Comparison of ENCODE assay signal across 28 mouse cellular contexts in the genomic region with DNA sequence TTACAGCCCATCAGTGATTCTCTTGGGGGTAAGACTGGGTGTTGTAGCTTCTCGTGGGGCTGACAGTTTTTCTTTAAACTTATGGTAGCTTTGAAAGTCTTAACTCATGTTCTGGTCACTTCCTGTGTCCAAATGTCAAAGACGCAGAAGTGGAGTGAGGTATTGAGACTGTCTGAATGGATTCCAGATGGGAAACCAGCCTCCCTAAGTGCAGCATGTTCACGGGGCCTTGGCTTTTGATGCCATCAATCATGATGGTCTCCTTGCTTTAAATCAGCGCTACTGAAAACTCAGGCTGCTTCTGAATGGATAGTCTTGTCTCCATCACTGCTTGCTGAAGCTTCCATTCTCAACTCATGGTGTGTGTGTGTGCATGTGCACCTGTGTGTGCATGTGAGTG. TPM values are rescaled to one million over a fixed set of nuclear protein-coding genes. Genes with fewer than 3 reads are reported as not detected.
A peak's percentile ranks its signal among the peaks of the same experiment; 100 is the strongest.
DNase-seq lines count a peak whose midpoint lies in the region; ATAC-seq lines count a peak whose summit lies in the region.
"Had no signal": no experiment of that assay in that cellular context is flagged by ENCODE, and none has a peak within 500 bp of the region (broad histone marks: within the 10 kb centered on the region; RNA-seq: fewer than 3 reads in every experiment).

No protein-coding gene starts in this region.

- ATAC-seq in neural tube, embryonic 15.5 days (ENCODE audit: low FRiP score), result no peak
- ATAC-seq in neural tube, embryonic 11.5 days (ENCODE audit: insufficient read depth, low FRiP score, low TSS enrichment), result no peak
- ATAC-seq: CD4-positive, CD25-positive, alpha-beta regulatory T cell, adult 4 months; forebrain, embryonic 14.5 days; forebrain, embryonic 16.5 days had no signal

- no peak overlapping the region for H3K27ac ChIP-seq in neural tube, embryonic 15.5 days (replicated peaks)
- no peak overlapping the region for H3K27ac ChIP-seq in neural tube, embryonic 11.5 days (ENCODE audit: low read depth, low read length)
- H3K27ac ChIP-seq: embryonic facial prominence, embryonic 13.5 days; embryonic facial prominence, embryonic 15.5 days; forebrain, embryonic 10.5 days; forebrain, embryonic 12.5 days had no signal

- DNase-seq in embryo, embryonic 10 days (ENCODE audit: low spot score), result peak; percentile 52
- DNase-seq in embryo, embryonic 9.5 days (ENCODE audit: extremely low spot score), result no peak
- peak; percentile 35 for DNase-seq in neural tube, embryonic 10.5 days (ENCODE audit: extremely low spot score, low spot score)
- DNase-seq in embryo, embryonic 11 days, result peak; percentile 37
- peak; percentile 11 for DNase-seq in neural tube, embryonic 11.5 days (ENCODE audit: low spot score)
- DNase-seq in testis, postnatal 14 days (ENCODE audit: low spot score), result no peak
- DNase-seq in spleen, postnatal 14 days (ENCODE audit: low spot score in 2 of 2), result no peak
- DNase-seq: adrenal gland, adult 2 months; adrenal gland, postnatal 10 days; adrenal gland, postnatal 25 days; B cell, adult 2 months; cerebellum, adult 11 months; cerebellum, adult 18-20 months; cerebellum, adult 8-10 months; cerebellum, adult 9-11 months; cerebellum, postnatal 14 days; cerebellum, postnatal 36 days had no signal

- H3K4me2 ChIP-seq in neural tube, embryonic 15.5 days, result no peak overlapping the region
- H3K4me2 ChIP-seq in neural tube, embryonic 11.5 days (ENCODE audit: low read depth), result no peak overlapping the region
- H3K4me2 ChIP-seq: embryonic facial prominence, embryonic 13.5 days; embryonic facial prominence, embryonic 15.5 days; forebrain, embryonic 12.5 days had no signal

- no peak overlapping the region for H3K4me3 ChIP-seq in neural tube, embryonic 15.5 days (replicated peaks)
- no peak overlapping the region for H3K4me3 ChIP-seq in neural tube, embryonic 11.5 days (ENCODE audit: low read depth, low read length)
- H3K4me3 ChIP-seq: embryonic facial prominence, embryonic 13.5 days; embryonic facial prominence, embryonic 15.5 days; erythroblast, embryonic 14.5 days; forebrain, embryonic 10.5 days; forebrain, embryonic 12.5 days had no signal

- H3K9ac ChIP-seq in neural tube, embryonic 15.5 days (replicated peaks), result no peak overlapping the region
- H3K9ac ChIP-seq in neural tube, embryonic 11.5 days (ENCODE audit: low read length), result no peak overlapping the region
- H3K9ac ChIP-seq: embryonic facial prominence, embryonic 13.5 days; embryonic facial prominence, embryonic 15.5 days; forebrain, embryonic 12.5 days had no signal

- WGBS in neural tube, embryonic 15.5 days, result 78% methylated on average over 4 of the region's 4 CpGs
- WGBS in neural tube, embryonic 11.5 days, result 55% methylated on average over 4 of the region's 4 CpGs

- no peaks in the 10 kb centered on the region for H3K4me1 ChIP-seq in neural tube, embryonic 15.5 days
- H3K4me1 ChIP-seq in neural tube, embryonic 11.5 days (ENCODE audit: control insufficient read depth, insufficient read depth, low read length), result no peaks in the 10 kb centered on the region
- H3K4me1 ChIP-seq: embryonic facial prominence, embryonic 13.5 days; embryonic facial prominence, embryonic 15.5 days; forebrain, embryonic 10.5 days; forebrain, embryonic 12.5 days had no signal

- no peaks in the 10 kb centered on the region for H3K27me3 ChIP-seq in neural tube, embryonic 15.5 days (replicated peaks)
- no peaks in the 10 kb centered on the region for H3K27me3 ChIP-seq in neural tube, embryonic 11.5 days (ENCODE audit: control insufficient read depth, insufficient read depth, low read length)
- H3K27me3 ChIP-seq: CH12.LX; embryonic facial prominence, embryonic 13.5 days; embryonic facial prominence, embryonic 15.5 days; forebrain, embryonic 12.5 days had no signal

- no peaks in the 10 kb centered on the region for H3K36me3 ChIP-seq in neural tube, embryonic 15.5 days
- no peaks in the 10 kb centered on the region for H3K36me3 ChIP-seq in neural tube, embryonic 11.5 days (ENCODE audit: control insufficient read depth, insufficient read depth, low read length)
- H3K36me3 ChIP-seq: embryonic facial prominence, embryonic 15.5 days had no signal

- no peaks in the 10 kb centered on the region for H3K9me3 ChIP-seq in neural tube, embryonic 15.5 days (replicated peaks)
- no peaks in the 10 kb centered on the region for H3K9me3 ChIP-seq in neural tube, embryonic 11.5 days (ENCODE audit: control insufficient read depth, low read length)
- H3K9me3 ChIP-seq: embryonic facial prominence, embryonic 13.5 days; embryonic facial prominence, embryonic 15.5 days; forebrain, embryonic 10.5 days; forebrain, embryonic 12.5 days had no signal

RNA-seq across cellular contexts. Expression of gene Slc22a14, which starts 5.9 kb away (rescaled TPM):
- not detected in 2 replicates for polyA plus RNA-seq in neural tube, embryonic 15.5 days (2015; fragmentation: Nextera tagmentation; extraction: Ambion mirVana)
- not detected in 2 replicates for polyA plus RNA-seq in neural tube, embryonic 11.5 days (2014; fragmentation: Nextera tagmentation; extraction: Ambion mirVana)
- polyA plus RNA-seq: adrenal gland, adult 2 months; CD4-positive, CD25-positive, alpha-beta regulatory T cell, adult 4 months; embryonic facial prominence, embryonic 11.5 days; embryonic facial prominence, embryonic 13.5 days; erythroblast, embryonic 14.5 days; forebrain, embryonic 10.5 days; forebrain, embryonic 12.5 days; forebrain, embryonic 14.5 days; forebrain, embryonic 16.5 days had no signal

RNA-seq across cellular contexts. Expression of gene Xylb, which starts 14.1 kb away (rescaled TPM):
- polyA plus RNA-seq in neural tube, embryonic 15.5 days (2015; fragmentation: Nextera tagmentation; extraction: Ambion mirVana), result 2.8 and 3.0 TPM in 2 replicates
- 5.6 and 6.7 TPM in 2 replicates for polyA plus RNA-seq in neural tube, embryonic 11.5 days (2014; fragmentation: Nextera tagmentation; extraction: Ambion mirVana)

RNA-seq across cellular contexts. Expression of gene Myd88, which starts 30.0 kb away (rescaled TPM):
- polyA plus RNA-seq in neural tube, embryonic 15.5 days (2015; fragmentation: Nextera tagmentation; extraction: Ambion mirVana), result 6.2 and 13.1 TPM in 2 replicates
- 7.2 and 7.9 TPM in 2 replicates for polyA plus RNA-seq in neural tube, embryonic 11.5 days (2014; fragmentation: Nextera tagmentation; extraction: Ambion mirVana)

RNA-seq across cellular contexts. Expression of gene Acvr2b, which starts 30.7 kb away (rescaled TPM):
- 32.9 and 43.2 TPM in 2 replicates for polyA plus RNA-seq in neural tube, embryonic 15.5 days (2015; fragmentation: Nextera tagmentation; extraction: Ambion mirVana)
- 87.2 and 99.6 TPM in 2 replicates for polyA plus RNA-seq in neural tube, embryonic 11.5 days (2014; fragmentation: Nextera tagmentation; extraction: Ambion mirVana)

RNA-seq across cellular contexts. Expression of gene Acaa1a, which starts 31.8 kb away (rescaled TPM):
- 123 and 128 TPM in 2 replicates for polyA plus RNA-seq in neural tube, embryonic 15.5 days (2015; fragmentation: Nextera tagmentation; extraction: Ambion mirVana)
- polyA plus RNA-seq in neural tube, embryonic 11.5 days (2014; fragmentation: Nextera tagmentation; extraction: Ambion mirVana), result 69.4 and 75.1 TPM in 2 replicates

Comparison
In these comparisons a context has a peak if more than half of its experiments do, and no peak if none do; other contexts are left out.
1. DNase-seq: peak in embryo, embryonic 10 days (single experiment), neural tube, embryonic 10.5 days (single experiment), embryo, embryonic 11 days (single experiment) and neural tube, embryonic 11.5 days (single experiment); none in embryo, embryonic 9.5 days (single experiment), testis, postnatal 14 days (single experiment) and spleen, postnatal 14 days (0 of 2).